Mouse (Mus musculus) C2C12 (cell line): ENCODE data around the gene Ifitm10.

Experiments used
- CEBPB ChIP-seq: IDR thresholded peaks from one replicate; pipeline ENCODE4 v1.6.1; 2011; ENCODE audit warnings: low read depth, mild to moderate bottlenecking, control low read depth, moderate library complexity
- CTCF ChIP-seq: IDR thresholded peaks from one replicate; pipeline ENCODE4 v1.5.1; 2011; ENCODE audit not compliant: control insufficient read depth, insufficient read depth, insufficient read length
- FOSL1 ChIP-seq: IDR thresholded peaks from one replicate; pipeline ENCODE4 v1.8.0; 2011; ENCODE audit warnings: mild to moderate bottlenecking, low read length; ENCODE audit not compliant: poor library complexity, insufficient read depth, severe bottlenecking
- MAX ChIP-seq: IDR thresholded peaks from one replicate; pipeline ENCODE4 v1.6.1; 2011; ENCODE audit warnings: mild to moderate bottlenecking, control low read depth
- MYOD1 ChIP-seq: IDR thresholded peaks from one replicate; pipeline ENCODE4 v1.6.1; 2011; ENCODE audit warnings: low read depth; ENCODE audit not compliant: control insufficient read depth, insufficient read length
- MYOG ChIP-seq: IDR thresholded peaks from one replicate; pipeline ENCODE4 v1.6.1; 2011; ENCODE audit not compliant: control insufficient read depth, insufficient read length; ENCODE audit errors: extremely low read depth
- USF1 ChIP-seq: IDR thresholded peaks from one replicate; pipeline ENCODE4 v1.6.1; 2011; ENCODE audit warnings: low read depth, mild to moderate bottlenecking, control low read depth, moderate library complexity

DNA sequence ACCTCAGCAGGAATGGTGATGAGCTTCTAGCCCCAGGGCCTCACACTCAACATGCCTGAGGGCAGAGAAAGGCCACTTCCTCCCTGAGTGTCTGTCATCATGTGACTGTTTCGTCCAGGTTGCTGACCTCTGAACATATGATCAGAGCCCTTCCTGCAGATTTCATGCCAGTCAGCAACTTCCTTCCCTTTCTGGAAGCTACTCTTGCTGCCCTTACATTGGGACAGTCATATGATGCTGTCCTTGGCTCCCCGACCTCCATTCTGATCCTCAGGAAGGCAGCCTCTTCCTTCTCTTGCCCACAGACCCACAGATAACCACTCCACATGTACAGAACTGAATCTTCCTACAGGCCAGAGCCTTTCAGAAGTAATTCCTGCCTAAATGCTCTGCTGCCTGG is 24.5 kb upstream of the Ifitm10 start:
- TF ChIP-seq FOSL1: no peak
- TF ChIP-seq CEBPB: no peak
- TF ChIP-seq CTCF: no peak
- TF ChIP-seq MYOG: no peak
- TF ChIP-seq USF1: no peak
- no peak for TF ChIP-seq MYOD1
- TF ChIP-seq MAX: no peak
